Mouse (Mus musculus) myocyte (in vitro differentiated cells): ENCODE data around the gene Slc39a5.

Source experiments
- CEBPB ChIP-seq: IDR thresholded peaks from 2 replicates; pipeline ENCODE4 v1.6.1; 2011; ENCODE audit warnings: mild to moderate bottlenecking, moderate library complexity; ENCODE audit not compliant: poor library complexity, insufficient read depth, severe bottlenecking
- E2F4 ChIP-seq: IDR thresholded peaks from one replicate; pipeline ENCODE4 v1.6.1; 2011; ENCODE audit warnings: mild to moderate bottlenecking, control low read depth, moderate library complexity; ENCODE audit not compliant: insufficient read depth
- MAX ChIP-seq: IDR thresholded peaks from one replicate; pipeline ENCODE4 v1.6.1; 2011; ENCODE audit warnings: low read depth, mild to moderate bottlenecking, control low read depth
- POLR2A ChIP-seq: IDR thresholded peaks from one replicate; pipeline ENCODE4 v1.6.1; 2011; ENCODE audit warnings: low read depth, mild to moderate bottlenecking, control low read depth, moderate library complexity; ENCODE audit not compliant: insufficient read length
- POLR2AphosphoS2 ChIP-seq: IDR thresholded peaks from one replicate; pipeline ENCODE4 v1.6.1; 2011; ENCODE audit warnings: low read depth, control low read depth; ENCODE audit not compliant: insufficient read length
- TCF12 ChIP-seq: IDR thresholded peaks from one replicate; pipeline ENCODE4 v1.6.1; 2011; ENCODE audit warnings: mild to moderate bottlenecking, control low read depth; ENCODE audit not compliant: poor library complexity, insufficient read depth, severe bottlenecking
- TCF3 ChIP-seq: IDR thresholded peaks from one replicate; pipeline ENCODE4 v1.6.1; 2011; ENCODE audit warnings: low read depth, control low read depth; ENCODE audit not compliant: insufficient read length
- USF1 ChIP-seq: IDR thresholded peaks from one replicate; pipeline ENCODE4 v1.6.1; 2011; ENCODE audit warnings: low read depth, mild to moderate bottlenecking, control low read depth, moderate library complexity

DNA sequence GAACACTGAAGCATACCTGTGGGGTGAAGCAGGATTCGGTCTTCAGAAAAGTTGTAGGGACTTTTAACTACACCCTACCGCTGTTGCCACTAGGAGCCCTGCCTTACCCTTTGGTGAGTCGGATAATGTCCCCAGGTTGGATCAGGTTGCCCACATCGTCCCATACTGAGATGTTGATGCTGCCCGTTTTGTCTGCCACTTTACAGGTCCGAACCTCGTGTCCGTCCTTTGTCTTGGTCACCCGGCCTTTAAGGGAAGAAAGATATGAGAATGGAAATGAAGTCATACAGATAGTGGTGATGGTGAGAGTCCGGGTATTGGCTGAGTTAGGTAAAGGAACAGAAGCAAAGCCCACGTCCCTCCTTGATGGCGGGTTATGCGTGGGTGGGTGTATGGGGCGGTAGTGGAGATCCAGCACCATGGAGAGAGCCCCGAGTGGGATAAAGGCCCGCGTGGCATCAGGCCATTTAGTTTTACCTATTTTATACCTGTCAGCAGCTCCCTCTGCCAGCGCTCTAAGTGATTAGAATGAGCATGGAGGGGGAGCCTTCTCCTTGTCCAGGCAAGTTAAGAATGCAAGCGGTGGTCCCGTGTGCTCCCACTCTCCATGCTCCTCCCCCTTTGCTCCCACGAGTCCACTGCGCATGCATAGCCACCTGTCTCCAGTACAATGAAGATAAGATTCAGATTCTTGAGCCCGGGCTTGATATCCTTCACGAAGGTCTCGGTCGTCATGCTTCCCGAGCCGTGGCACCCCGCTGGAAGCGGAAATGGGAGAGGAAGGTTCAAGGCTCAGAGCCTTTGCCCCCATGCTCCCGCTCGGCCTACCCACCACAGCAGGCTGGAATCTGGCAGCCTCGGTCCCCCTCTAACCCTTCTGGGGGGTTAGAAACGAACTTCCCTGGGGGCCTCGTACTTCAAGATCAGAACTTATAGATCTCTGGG lies 7.8 kb upstream of the Slc39a5 start:
- TF ChIP-seq POLR2A (no peak), E2F4 (no peak), USF1 (no peak), MAX (no peak), TCF12 (no peak), CEBPB (no peak), TCF3 (no peak), POLR2AphosphoS2 (no peak)
